Mouse (Mus musculus) intestine, postnatal 0 days (tissue): ENCODE results near the gene Ube2d3. TPM values are rescaled to one million over a fixed set of nuclear protein-coding genes. Genes with fewer than 3 reads are reported as not detected.
A peak's percentile ranks its signal among the peaks of the same experiment; 100 is the strongest.

Experiments used
- ATAC-seq: fragments of 200-750 bp; cut with Nextera tagmentation; 2 replicates; pipeline ENCODE4 v1.8.0; 2017; ENCODE audit warnings: mild to moderate bottlenecking, moderate TSS enrichment, moderate library complexity
- H3K27ac ChIP-seq: fragments of 300-500 bp; sonication (generic); 2 replicates; pipeline ENCODE4 v1.5.1; 2014; ENCODE audit warnings: mild to moderate bottlenecking, low read depth, low read length, moderate library complexity
- H3K27me3 ChIP-seq: fragments of 300-500 bp; sonication (generic); replicated peaks from 2 replicates; pipeline ENCODE4 v1.6.1; 2014; ENCODE audit warnings: low read length, mixed read lengths; ENCODE audit not compliant: control insufficient read depth, insufficient read depth
- H3K36me3 ChIP-seq: fragments of 300-500 bp; sonication (generic); 2 replicates; pipeline ENCODE4 v1.6.1; 2014; ENCODE audit warnings: mild to moderate bottlenecking, moderate library complexity; ENCODE audit not compliant: control insufficient read depth, insufficient read depth
- H3K4me1 ChIP-seq: fragments of 300-500 bp; sonication (generic); replicated peaks from 2 replicates; pipeline ENCODE4 v1.6.1; 2014; ENCODE audit warnings: antibody characterized with exemption, low read length, mixed read lengths; ENCODE audit not compliant: control insufficient read depth, insufficient read depth
- H3K4me2 ChIP-seq: fragments of 300-500 bp; sonication (generic); replicated peaks from 2 replicates; pipeline ENCODE4 v1.6.1; 2014; ENCODE audit warnings: low read depth, mild to moderate bottlenecking, moderate library complexity
- H3K4me3 ChIP-seq: fragments of 300-500 bp; sonication (generic); 2 replicates; pipeline ENCODE4 v1.5.1; 2014; ENCODE audit warnings: low read depth, low read length
- H3K9ac ChIP-seq: fragments of 300-500 bp; sonication (generic); 2 replicates; pipeline ENCODE4 v1.6.1; 2014; ENCODE audit warnings: mild to moderate bottlenecking, low read depth, low read length
- H3K9me3 ChIP-seq: fragments of 300-500 bp; sonication (generic); 2 replicates; pipeline ENCODE4 v1.6.1; 2016; ENCODE audit warnings: mixed run types; ENCODE audit not compliant: control insufficient read depth
- CTCF ChIP-seq: sonication (generic); IDR thresholded peaks from 2 replicates; pipeline ENCODE4 v1.5.1; 2016; ENCODE audit warnings: low read depth, mild to moderate bottlenecking, control low read depth, antibody characterized with exemption, moderate library complexity
- WGBS: fragments of 180-500 bp; shearing (Covaris S2); extraction: QIAGEN DNeasy Blood & Tissue Kit; methylation state at CpG from one replicate; pipeline ENCODE4 v1.1.7; 2014; 5-methylcytosine and 5-hydroxymethylcytosine counted together
- polyA plus RNA-seq: library from polyadenylated mRNA; unstranded; fragments of >200 nt; fragmentation: Nextera tagmentation; extraction: Ambion mirVana; gene quantifications from 2 replicates; pipeline ENCODE4 v1.2.1, GENCODE M21; 2015

Gene Ube2d3
- polyA plus RNA-seq, 1 experiment from 2014 or later: 404 TPM

GRCm38 (mm10) chr3:135440621-135441020 is 2.7 kb downstream of the Ube2d3 start:
- Histone ChIP-seq H3K27me3 (no peaks in the 10 kb centered on the region), H3K4me3 (peak overlapping the region; percentile 67), H3K9ac (peak overlapping the region; percentile 96), H3K4me1 (peaks cover 10% of the 10 kb centered on the region), H3K4me2 (peak overlapping the region; percentile 66), H3K27ac (peak overlapping the region; percentile 100; the same call in 1 of the 2 replicates), H3K36me3 (no peaks in the 10 kb centered on the region), H3K9me3 (no peaks in the 10 kb centered on the region)
- ATAC-seq: no peak
- no peak for TF ChIP-seq CTCF
- 10% methylated on average over 10 of the region's 10 CpGs for WGBS

GRCm38 (mm10) chr3:135444930-135445329 is 7.0 kb downstream of the Ube2d3 start:
- Histone ChIP-seq H3K4me2 (no peak overlapping the region), H3K4me1 (peaks cover 10% of the 10 kb centered on the region), H3K4me3 (no peak overlapping the region), H3K27me3 (no peaks in the 10 kb centered on the region), H3K9ac (no peak overlapping the region), H3K9me3 (no peaks in the 10 kb centered on the region), H3K27ac (no peak overlapping the region), H3K36me3 (no peaks in the 10 kb centered on the region)
- ATAC-seq: no peak
- TF ChIP-seq CTCF: no peak

DNA sequence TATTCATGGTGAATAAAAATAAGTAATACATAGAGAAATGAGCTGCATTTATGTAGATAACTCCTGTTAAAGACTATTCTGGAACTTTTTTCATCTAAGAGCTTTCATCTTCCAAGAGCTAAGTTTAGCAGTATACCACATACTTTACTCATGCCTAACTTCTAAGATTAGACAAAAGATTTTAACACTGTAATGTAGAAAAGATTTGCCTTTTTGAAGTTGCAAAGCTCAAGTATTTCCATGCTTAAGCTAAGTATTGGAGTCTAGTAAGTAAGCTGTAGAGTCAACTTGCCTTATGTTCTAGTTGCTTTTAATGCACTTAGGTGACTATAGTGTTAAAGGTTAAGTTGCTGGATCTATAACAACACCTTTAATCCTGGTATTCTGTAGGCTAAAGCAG is 21.0 kb downstream of the Ube2d3 start:
- no peak overlapping the region for H3K9ac ChIP-seq
- H3K36me3 ChIP-seq: peaks cover 42% of the 10 kb centered on the region
- no peaks in the 10 kb centered on the region for H3K4me1 ChIP-seq

GRCm38 (mm10) chr3:135468402-135468801 is 30.5 kb downstream of the Ube2d3 start:
- H3K9ac ChIP-seq: no peak overlapping the region
- H3K27ac ChIP-seq: no peak overlapping the region
- no peaks in the 10 kb centered on the region for H3K9me3 ChIP-seq
- no peak overlapping the region for H3K4me2 ChIP-seq
- 87% methylated on average over 1 of the region's 1 CpGs for WGBS
- peaks cover 11% of the 10 kb centered on the region; the same call in 1 of the 2 replicates for H3K36me3 ChIP-seq
- no peak for TF ChIP-seq CTCF
- H3K4me3 ChIP-seq: no peak overlapping the region
- no peaks in the 10 kb centered on the region for H3K4me1 ChIP-seq
- H3K27me3 ChIP-seq: no peaks in the 10 kb centered on the region
- no peak for ATAC-seq

More for the DNA sequence above, 21.0 kb downstream of the Ube2d3 start:
- no peak for TF ChIP-seq CTCF
- Histone ChIP-seq H3K27ac (no peak overlapping the region), H3K9me3 (no peaks in the 10 kb centered on the region), H3K27me3 (no peaks in the 10 kb centered on the region), H3K4me3 (no peak overlapping the region), H3K4me2 (no peak overlapping the region)
- ATAC-seq: no peak

- Histone ChIP-seq H3K4me2 (no peak overlapping the region), H3K9me3 (no peaks in the 10 kb centered on the region), H3K36me3 (peaks cover 5% of the 10 kb centered on the region; the same call in 1 of the 2 replicates), H3K27me3 (no peaks in the 10 kb centered on the region), H3K9ac (no peak overlapping the region), H3K4me3 (no peak overlapping the region), H3K4me1 (no peaks in the 10 kb centered on the region), H3K27ac (no peak overlapping the region)
- 53% methylated on average over 3 of the region's 3 CpGs for WGBS
- TF ChIP-seq CTCF: no peak
- no peak for ATAC-seq
Observed at GRCm38 (mm10) chr3:135469146-135469545, 31.2 kb downstream of the Ube2d3 start.

GRCm38 (mm10) chr3:135469974-135470373 is 32.0 kb downstream of the Ube2d3 start:
- Histone ChIP-seq H3K36me3 (peaks cover 5% of the 10 kb centered on the region; the same call in 1 of the 2 replicates), H3K27ac (no peak overlapping the region), H3K4me2 (no peak overlapping the region), H3K9ac (no peak overlapping the region; the same call in 1 of the 2 replicates), H3K4me1 (no peaks in the 10 kb centered on the region), H3K4me3 (no peak overlapping the region), H3K27me3 (no peaks in the 10 kb centered on the region), H3K9me3 (no peaks in the 10 kb centered on the region)
- peak; percentile 7; the same call in 1 of the 2 replicates for ATAC-seq
- WGBS: 42% methylated on average over 4 of the region's 4 CpGs
- TF ChIP-seq CTCF: no peak

GRCm38 (mm10) chr3:135470823-135471222 is 32.9 kb downstream of the Ube2d3 start:
- ATAC-seq: no peak
- Histone ChIP-seq H3K4me1 (no peaks in the 10 kb centered on the region), H3K27ac (no peak overlapping the region), H3K4me2 (no peak overlapping the region), H3K4me3 (no peak overlapping the region), H3K27me3 (no peaks in the 10 kb centered on the region), H3K9me3 (no peaks in the 10 kb centered on the region), H3K36me3 (peaks cover 5% of the 10 kb centered on the region; the same call in 1 of the 2 replicates), H3K9ac (no peak overlapping the region)
- WGBS: 67% methylated on average over 1 of the region's 1 CpGs
- no peak for TF ChIP-seq CTCF
